Mouse (Mus musculus): ENCODE data around the gene Exph5.

The Exph5 gene

DNA sequence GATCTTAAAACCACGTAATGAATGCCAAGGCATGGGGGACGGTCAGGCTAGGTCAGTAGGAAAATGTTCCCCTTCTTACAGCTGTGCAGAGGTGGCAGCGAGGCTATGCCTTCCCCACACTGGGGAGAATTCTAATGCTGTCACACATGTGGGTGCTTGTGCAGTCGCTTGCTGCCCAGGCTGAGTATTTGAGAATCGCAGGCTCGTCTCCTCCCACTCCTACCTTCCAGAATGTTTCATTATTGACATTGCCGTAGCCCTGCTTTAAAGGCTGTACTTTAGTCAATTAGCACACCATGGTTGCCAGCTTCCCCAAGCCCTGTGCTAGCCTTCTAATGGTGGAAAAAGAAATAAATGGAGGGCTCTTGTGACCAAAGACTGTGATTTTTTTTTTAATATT, 6.4 kb downstream of the Exph5 start:
- in situ Hi-C loops (cut with MboI; ENCODE audit: unreplicated experiment in 2 of 2): no loop called here

DNA sequence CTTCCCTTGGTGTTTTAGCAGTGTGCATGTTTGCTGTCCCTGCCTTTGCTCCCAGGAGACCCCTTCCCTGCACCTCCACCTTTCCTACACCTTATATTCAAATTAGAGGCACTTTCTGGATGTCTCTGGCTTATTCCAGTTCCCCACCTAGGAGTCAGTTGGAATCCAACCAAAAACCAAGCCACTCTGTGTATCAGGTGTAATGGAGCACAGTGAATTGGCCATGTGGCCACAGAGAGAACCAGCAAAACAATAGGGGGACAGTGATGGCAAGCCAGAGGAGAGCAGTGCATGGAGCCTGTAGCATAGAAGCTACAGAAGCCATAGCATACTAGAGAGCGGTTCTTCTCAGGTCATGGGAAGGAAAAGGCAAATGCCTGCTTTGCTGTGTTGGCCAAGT, 11.5 kb downstream of the Exph5 start:
- in situ Hi-C loops (cut with MboI; ENCODE audit: unreplicated experiment in 2 of 2): no loop called here

DNA sequence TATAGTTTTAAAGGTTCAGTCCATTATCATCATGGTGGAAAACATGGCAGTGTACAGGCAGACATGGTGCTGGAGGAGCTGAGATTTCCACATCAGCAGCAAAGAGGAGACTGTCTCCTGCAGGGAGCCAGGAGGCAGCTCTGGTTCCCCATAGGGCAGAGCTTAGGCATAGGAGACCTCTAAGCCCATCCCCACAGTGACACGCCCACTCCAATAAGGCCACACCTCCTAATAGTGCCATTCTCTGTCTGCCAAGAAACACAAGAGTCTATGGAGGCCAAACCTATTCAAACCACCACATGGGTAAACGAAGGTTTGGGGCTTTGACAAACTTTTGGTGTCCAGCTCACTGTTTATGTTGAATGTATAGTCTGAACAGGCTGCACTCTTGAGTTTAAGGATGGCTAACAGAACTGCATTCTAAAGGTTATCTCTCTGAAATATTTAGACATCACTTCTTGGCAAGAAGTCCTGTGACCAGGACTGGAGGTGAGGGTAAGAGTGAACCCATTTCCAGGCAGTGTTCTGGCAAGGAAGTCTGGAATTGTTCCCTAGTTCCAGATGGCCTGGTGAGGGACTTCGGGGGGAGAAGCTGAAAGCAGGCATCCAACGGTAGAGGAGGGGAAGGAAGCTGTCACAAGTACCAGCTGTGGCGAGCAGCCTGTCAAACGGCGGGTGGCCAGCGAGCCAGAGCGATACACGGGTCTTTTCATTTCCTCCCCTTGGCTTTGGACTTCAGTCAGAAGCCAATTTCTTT, 19.6 kb downstream of the Exph5 start:
- in situ Hi-C loops (cut with MboI; ENCODE audit: unreplicated experiment in 2 of 2): no loop called here

- in situ Hi-C loops (cut with MboI; ENCODE audit: unreplicated experiment in 2 of 2): no loop called here
Observed at GRCm38 (mm10) chr9:53321683-53322082, 20.2 kb downstream of the Exph5 start.

- in situ Hi-C loops (cut with MboI; ENCODE audit: unreplicated experiment in 2 of 2): no loop called here
Observed at GRCm38 (mm10) chr9:53323419-53324251, 22.2 kb downstream of the Exph5 start.

GRCm38 (mm10) chr9:53325363-53326090, 24.1 kb downstream of the Exph5 start:
- in situ Hi-C loops (cut with MboI; ENCODE audit: unreplicated experiment in 2 of 2): no loop called here

GRCm38 (mm10) chr9:53328203-53328602, 26.7 kb downstream of the Exph5 start:
- in situ Hi-C loops (cut with MboI; ENCODE audit: unreplicated experiment in 2 of 2): no loop called here

DNA sequence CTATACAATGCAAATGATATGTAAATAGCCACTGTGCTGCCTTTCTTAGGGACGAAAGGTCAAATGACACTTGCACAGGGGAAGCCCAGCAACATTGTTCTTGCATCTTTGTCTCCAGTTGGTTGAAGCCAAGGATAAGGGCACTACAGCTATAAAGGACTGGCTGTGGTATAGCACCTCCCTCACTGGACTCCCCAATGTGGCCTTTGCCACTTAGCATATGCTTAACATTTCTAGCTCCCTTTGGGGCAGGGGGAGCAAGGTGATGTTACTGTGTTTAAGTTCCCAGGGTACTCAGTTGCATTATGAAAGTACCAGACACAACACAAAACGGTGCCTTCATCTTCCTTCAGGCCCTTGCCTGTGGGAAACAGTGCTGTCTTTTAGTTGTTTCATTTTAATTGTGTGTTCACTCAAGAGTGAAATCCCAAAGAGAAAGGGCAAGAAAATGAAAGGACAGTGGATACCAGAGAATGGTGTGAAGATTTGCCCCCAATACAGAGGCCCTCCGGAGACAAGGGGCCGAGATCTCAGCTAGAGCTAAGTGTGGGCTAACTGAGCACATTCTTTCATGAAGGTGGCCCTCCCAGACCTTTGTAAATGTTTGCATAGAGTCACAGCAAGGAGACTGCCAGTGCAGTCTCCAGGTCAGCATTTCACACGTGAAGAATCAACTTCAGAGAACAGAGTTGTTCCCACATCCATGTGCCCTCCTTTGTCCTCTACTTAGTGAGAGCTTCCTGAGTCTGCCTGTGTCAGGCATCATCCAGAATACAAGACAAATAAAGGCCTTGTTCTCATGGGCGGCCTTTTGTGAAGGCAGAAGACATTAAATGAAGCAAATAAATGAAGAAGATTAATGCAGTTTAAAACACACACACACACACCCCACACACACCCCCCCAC, 28.1 kb downstream of the Exph5 start:
- in situ Hi-C loops (cut with MboI; ENCODE audit: unreplicated experiment in 2 of 2): no loop called here

GRCm38 (mm10) chr9:53330247-53330646, 28.8 kb downstream of the Exph5 start:
- in situ Hi-C loops (cut with MboI; ENCODE audit: unreplicated experiment in 2 of 2): no loop called here

DNA sequence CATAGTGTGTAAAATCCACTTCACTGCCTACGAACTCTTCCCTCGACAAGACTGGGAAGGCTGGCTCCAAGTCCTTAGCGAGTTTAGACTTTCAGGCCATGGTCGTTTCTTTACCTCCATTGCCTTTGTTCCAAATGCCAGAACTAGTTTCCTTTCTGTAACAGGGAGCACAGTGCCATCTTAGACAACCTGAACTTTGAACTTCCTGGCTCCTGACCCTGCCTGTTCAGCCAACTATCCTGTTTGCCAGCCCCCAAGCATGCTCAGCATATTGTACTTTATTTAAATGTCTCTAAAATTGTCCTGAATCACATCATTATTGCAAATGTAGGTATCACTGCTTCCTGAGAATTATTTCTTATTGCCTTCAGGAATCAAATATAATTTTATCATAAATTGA, 32.0 kb downstream of the Exph5 start:
- in situ Hi-C loops (cut with MboI; ENCODE audit: unreplicated experiment in 2 of 2): no loop called here

DNA sequence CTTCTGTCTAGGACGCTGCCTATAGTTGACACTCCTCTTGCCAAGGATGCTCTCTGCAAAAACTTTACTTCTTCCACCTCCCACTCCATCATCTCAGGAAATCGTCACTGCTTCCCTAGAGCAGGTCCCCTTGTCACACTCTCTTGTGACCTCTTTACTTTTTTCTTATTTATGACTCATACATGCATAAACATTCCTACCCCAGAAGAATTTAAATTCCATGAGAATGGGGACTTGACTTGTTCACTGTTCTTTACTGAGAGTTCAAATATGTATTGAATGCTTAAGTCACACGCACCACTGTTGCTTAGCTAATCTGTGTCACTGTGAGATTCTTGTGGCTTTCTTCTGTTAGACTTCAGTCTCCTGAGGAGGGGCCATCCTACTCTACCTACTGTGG, 33.7 kb downstream of the Exph5 start:
- in situ Hi-C loops (cut with MboI; ENCODE audit: unreplicated experiment in 2 of 2): no loop called here

GRCm38 (mm10) chr9:53339603-53340002, 38.1 kb downstream of the Exph5 start:
- in situ Hi-C loops (cut with MboI; ENCODE audit: unreplicated experiment in 2 of 2): no loop called here

GRCm38 (mm10) chr9:53340328-53340916, 39.0 kb downstream of the Exph5 start:
- in situ Hi-C loops (cut with MboI; ENCODE audit: unreplicated experiment in 2 of 2): no loop called here

- in situ Hi-C loops (cut with MboI; ENCODE audit: unreplicated experiment in 2 of 2): no loop called here
Observed at GRCm38 (mm10) chr9:53340969-53341368, 39.5 kb downstream of the Exph5 start.

- in situ Hi-C loops (cut with MboI; ENCODE audit: unreplicated experiment in 2 of 2): no loop called here
Observed at GRCm38 (mm10) chr9:53341981-53342380, 40.5 kb downstream of the Exph5 start.

DNA sequence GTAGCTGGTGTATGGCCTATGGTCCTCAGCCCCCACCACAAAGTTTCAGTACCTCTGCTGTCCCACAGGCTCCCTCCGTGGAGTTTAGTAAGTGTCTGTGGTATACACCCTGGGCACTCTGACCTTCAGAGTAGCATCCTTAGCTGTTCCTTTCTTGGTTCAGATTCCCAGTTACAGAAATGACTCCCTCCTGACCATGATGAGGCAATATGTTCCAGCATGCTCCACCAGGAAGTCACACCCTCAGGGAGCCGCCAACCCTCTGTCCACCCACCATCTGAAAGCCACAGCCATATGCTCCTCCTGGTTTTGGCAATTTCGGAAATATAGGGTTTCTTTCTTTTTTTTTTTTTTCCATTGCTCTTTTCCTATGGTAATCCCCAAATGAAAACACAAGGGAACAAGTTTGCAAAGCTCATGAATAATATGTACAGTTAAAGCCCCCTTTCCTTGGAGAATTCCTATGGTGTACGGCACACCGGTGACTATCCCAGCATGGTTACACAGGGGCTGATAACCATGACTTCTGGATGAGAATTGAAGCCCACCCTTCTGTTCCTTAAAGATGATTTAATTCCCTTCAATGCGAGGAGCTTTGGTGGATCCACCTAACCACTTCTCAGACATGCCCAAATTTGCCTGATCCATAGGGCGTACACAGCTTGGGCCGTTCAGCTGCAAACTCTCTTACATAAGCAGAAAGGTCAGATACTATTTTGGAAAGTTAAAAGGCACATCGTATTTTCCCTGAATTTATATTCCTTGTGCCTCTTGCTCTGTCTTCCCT, 43.4 kb downstream of the Exph5 start:
- in situ Hi-C loops (cut with MboI; ENCODE audit: unreplicated experiment in 2 of 2): no loop called here

DNA sequence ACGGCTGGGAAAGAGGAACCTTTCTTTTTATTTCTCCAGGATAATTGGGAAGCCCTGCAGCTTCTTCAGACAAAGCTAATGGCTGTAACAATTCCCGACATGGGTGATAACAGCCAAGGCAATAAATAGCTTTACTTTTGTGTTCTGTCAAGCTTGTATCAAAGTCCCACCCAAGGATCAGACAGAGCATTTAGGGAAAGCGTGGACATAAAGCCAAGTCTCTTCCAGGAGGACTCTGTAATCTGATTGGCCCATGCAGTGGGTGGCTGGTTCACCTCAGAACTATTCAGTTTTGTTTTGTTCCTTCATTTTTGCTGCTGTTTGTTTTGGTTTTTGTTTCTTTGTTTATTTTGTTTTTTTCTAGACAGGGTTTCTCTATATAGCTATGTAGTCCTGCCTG, 44.3 kb downstream of the Exph5 start:
- in situ Hi-C loops (cut with MboI; ENCODE audit: unreplicated experiment in 2 of 2): no loop called here

DNA sequence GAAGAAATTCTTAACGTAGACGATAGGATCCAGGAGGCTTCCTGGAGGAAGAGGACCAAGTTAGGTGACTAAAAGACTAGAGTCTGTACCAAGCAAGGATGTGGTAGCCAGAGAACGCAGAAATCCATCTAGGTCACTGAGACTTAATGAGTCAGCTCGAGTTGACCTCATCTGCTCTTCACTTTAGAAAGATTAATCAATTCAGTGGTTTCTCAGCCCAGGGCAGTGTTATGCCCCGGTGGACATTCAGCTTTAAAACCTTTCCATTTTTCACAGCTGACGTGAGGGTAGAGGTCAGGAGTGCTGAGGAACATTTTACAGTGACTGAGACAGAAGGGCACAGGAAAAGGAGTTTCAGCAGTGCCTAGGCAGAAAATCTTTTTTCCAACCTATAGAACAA, 44.9 kb downstream of the Exph5 start:
- in situ Hi-C loops (cut with MboI; ENCODE audit: unreplicated experiment in 2 of 2): no loop called here

GRCm38 (mm10) chr9:53349211-53349610, 47.7 kb downstream of the Exph5 start:
- in situ Hi-C loops (cut with MboI; ENCODE audit: unreplicated experiment in 2 of 2): no loop called here

Measured in v-Abl transformed pro-B cells (cell line).